Mouse (Mus musculus) cerebellum, adult 11-12 months (tissue): Measurements from ENCODE around the gene Olfr543.

Experiments used
- DNase-seq: peaks from one replicate; pipeline ENCODE4 v3.0.0; 2022

Olfr543 gene

DNA sequence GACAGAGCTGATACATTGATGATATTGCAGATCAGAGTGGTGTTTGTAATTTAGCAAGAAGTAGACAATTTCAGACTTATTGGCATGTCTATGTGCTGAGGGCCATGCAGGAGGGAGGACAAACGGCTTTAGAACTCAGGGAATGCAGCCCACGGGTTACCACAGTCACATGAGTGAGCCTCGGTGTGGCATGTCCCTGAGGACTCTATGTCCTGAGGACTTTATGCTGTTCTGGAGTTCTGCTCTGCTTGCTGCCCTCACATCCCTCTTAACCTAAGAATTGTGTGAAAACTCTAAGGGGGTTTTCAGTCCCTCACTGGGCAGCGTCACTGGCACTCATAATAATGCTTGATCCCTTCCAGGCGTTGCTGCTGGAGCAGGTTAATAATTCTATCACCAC is 8.8 kb downstream of the Olfr543 start:
- no peak for DNase-seq

DNA sequence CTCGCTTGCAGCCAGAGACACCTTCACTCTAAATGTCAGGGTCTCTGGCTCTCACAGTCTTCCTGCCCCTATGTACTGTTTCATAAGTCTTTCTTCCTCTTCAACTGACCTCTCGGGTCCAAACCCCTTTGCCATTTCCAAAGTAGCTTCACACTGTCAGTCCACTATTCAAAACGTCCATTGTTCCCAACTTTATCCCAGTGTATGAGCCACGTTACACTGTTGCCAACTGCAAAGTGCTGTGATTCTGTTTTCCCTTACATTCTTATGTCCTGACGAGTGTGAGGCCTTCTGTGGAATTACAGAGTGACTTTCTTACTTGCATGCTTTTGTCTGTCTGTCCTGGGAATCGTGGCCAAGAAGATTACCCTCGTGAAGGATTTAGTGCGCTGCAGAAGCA is 13.9 kb downstream of the Olfr543 start:
- no peak for DNase-seq

DNA sequence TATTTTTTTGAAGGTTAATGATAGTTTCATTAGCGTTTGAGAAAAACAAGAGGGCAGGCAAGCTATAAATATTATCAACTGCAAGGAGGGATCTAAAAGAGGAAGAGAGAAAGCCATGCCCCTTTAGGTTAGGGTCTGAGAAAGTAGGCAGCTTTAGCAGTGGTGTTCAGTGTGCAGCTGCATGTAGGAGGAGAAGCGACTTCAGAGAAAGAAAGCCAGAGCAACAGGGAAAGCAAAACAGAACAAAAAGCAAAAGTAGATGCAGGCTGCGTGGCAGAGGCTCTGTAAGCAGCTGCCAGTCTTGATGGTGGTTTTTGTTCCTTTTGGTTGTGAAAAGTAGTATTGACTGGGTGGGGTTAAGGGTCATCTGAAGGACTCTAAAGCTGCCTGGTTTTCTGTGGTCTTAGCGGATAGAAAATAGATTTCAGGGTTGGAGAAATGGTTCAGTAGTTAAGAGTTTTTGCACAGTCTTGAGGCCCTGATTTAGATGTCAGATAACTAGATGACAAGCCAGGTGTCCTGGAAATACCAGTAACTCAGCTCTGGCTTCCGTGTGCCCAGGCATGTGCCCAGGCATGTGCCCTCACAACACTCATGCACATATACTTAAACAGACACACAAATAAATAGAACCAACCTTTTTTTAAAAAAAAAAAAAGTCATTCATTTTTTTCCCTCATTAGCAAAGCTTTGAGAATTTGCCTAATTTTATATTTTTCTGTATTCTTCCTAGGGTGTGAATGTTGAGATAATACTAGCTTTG is 22.7 kb downstream of the Olfr543 start:
- DNase-seq: no peak

DNA sequence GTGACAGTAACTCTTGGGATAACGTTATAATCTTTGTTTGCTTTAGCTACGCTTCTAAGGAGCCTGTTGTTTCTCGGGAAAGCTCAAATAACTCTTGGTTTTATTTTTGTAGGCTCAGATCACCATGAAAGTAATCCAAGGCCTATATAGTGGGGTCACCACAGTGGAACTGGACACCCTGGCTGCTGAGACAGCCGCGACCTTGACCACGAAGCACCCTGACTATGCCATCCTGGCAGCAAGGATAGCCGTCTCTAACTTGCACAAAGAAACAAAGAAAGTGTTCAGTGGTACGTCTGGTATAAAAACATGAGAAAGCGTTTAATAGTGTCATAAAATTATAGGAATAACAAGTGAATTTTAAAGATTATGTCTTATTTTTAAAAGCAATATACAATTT is 35.0 kb downstream of the Olfr543 start:
- no peak for DNase-seq

DNA sequence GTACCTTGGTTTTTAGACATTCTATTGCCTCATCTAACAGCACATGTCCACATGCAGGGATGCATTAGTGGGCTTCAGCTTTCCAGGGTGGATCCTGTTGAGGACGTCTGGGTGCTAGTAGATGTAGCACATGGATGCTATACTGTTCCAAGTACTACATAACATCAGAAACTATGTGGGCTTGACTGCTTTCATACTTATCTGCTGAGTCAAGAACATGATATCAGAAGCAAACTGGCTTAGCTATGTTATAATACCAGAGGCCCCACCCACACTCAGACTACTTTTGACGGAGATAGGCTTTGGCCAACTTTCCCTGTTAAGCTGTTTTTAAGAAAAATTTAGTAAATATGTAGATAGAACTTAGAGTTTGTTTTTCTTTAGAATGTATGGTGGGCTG is 37.2 kb downstream of the Olfr543 start:
- DNase-seq: no peak

DNA sequence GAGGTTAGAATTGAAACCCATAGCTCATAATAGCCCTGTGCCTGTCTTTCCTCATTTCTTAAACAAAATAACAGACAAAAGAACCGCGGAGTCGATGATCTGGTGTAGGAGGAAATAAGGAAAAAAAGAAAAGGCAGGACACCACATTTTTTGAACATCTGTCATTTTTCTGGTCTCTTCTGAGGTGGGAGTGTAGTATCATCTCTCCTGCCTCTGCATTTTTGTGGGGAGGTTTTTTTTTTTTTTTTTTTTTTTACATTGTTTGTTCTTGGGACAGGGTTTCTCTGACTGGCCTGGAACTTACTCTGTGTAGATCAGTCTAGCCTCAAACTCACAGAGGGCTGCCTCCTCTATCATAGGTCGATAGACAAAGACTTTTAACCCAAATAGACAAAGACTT is 39.0 kb downstream of the Olfr543 start:
- DNase-seq: no peak

DNA sequence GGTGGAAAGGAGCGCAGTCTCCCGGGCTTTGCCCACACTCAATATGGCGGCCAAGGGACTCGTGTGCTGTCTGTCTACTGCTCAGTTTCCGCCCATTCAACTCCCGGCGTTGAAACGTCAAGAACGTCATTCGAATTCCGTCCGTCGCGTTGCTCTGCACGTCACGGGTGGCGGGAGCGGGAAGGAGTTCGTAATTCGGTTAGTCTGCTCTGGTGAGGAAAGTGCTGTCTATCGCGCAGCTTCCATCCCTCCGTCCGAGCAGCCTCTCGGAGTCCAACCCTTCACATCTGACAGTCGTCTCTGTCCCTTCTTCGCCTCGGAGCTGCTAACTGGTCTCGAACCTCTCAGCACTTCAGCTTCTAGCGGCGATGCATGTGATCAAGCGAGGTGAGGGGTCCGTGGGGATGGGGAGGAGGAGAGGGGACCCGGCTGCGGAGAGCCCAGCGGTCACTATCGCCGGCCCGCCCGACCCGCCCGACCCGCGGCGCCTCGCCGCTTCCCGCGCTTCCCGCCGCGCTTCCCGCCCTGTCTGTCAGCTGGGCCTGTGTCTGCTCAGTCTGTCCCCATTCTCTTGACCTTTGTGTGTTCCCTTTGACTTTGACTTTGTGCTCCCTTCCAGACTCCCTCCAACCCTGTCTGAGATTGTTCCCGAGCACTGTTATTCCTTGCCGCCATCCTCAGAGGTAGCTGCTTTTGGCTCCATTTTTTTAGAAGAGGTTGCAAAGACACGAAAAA is 39.7 kb downstream of the Olfr543 start, which contains the start of gene Rrm1:
Gene Rrm1 (plus strand): TSS at position 39 of the 735 bp plus-strand sequence.
- DNase-seq: peak; percentile 95

DNA sequence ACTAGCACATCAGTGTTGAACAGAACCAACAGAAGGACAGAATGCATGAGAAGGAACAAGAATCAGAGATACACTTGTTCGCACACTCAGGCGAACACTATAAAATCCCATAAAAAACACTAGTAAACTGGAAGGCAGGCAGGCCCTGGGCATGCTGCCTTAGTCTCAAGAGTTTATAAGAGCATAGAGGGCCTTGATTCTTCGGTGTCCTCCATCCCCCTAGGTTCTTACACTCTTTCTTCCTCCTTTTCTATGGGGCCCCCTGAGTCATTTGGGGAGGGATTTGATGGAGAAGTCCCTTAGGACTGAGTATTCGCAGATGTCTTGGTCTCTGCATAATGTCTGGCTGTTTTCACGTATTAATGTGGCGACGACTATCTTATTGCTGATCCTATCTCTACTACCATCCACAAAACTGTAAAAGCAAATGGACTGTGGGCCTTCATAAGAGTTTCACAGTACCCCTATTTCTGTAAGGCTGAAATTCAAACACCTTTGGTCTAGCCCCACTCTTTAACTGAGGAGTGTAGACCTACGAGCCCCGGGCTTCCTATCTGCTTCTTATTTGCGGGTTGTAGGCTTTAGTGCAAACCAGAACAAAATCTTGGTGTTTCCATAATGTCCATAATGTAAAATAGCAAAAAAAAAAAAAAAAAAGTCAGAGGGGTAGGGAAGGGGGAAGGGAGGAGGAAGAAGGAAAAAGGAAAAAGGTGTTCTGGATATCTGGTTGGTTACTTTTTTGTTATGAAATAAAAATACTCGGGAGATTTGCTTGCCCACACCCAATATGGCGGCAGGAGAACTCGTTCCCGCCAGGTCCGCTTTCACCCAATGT is 40.4 kb downstream of the Olfr543 start:
- DNase-seq: no peak

DNA sequence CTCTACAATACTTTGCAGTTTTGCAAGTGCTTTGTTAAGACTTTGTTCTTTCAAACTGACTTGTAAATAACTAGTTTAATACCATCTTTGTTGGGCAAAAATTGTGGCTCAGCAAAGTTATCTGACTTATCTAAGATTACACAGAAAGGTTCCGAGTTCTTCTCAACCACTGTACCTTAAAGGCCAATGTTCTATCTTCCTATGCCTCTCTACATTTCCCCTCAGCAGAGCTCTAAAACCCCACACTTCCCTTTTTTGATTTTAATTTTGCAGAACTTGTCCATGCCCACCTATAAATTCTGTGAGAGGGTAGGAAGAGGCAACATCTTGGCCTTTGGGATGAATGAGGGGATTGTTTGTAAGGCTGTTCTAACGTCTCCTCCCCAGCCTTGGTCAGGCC is 47.1 kb downstream of the Olfr543 start:
- DNase-seq: no peak
